Mouse (Mus musculus) gastrocnemius, adult 2 months (tissue): ENCODE results near the gene Edc3. TPM values are rescaled to one million over a fixed set of nuclear protein-coding genes. Genes with fewer than 3 reads are reported as not detected.

Source experiments
- DNase-seq: peaks from one replicate; pipeline ENCODE4 v3.0.0; 2022
- H3K27ac ChIP-seq: fragments of 200-600 bp; 2 replicates; pipeline ENCODE4 v1.8.1; 2022; ENCODE audit warnings: mild to moderate bottlenecking
- H3K4me3 ChIP-seq: fragments of 200-600 bp; 2 replicates; pipeline ENCODE4 v1.8.1; 2022; ENCODE audit warnings: mild to moderate bottlenecking, moderate library complexity
- CTCF ChIP-seq: fragments of 200-600 bp; IDR thresholded peaks from 2 replicates; pipeline ENCODE4 v1.8.1; 2022; ENCODE audit warnings: antibody characterized with exemption, mild to moderate bottlenecking, moderate library complexity
- intact Hi-C: fragments of 180-260 bp; cut with DNase I; formaldehyde crosslinking; loops from one replicate; pipeline ENCODE4 v1.15.1; 2025
- long read RNA-seq, 2 experiments: library from polyadenylated mRNA; stranded (forward); transcript quantifications; one replicate each; pipeline ENCODE4 v2.0.0; 2021
- total RNA-seq, 2 experiments: library from RNA; stranded (reverse); gene quantifications; 2 replicates each; pipeline ENCODE4 v1.2.3; 2021

Gene Edc3
- total RNA-seq, result 1 to 10 TPM; 5.9 to 6.6 TPM
- long read RNA-seq, experiment 1, full-length matches to known transcripts, result 14 of 18 reads
- long read RNA-seq, experiment 1, partial matches to known transcripts, result 1 of 18 reads
- long read RNA-seq, experiment 1, other reads (novel, unspliced or antisense), result 3 of 18 reads
- long read RNA-seq, experiment 2, full-length matches to known transcripts, result 12 of 17 reads
- long read RNA-seq, experiment 2, partial matches to known transcripts, result 0 of 17 reads
- long read RNA-seq, experiment 2, other reads (novel, unspliced or antisense), result 5 of 17 reads

GRCm38 (mm10) chr9:57708068-57708719, at the start of gene Edc3:
Edc3 (plus strand) TSS chr9:57708540.
- peak within 1 kb of the TSS; percentile 99 for H3K27ac ChIP-seq
- H3K4me3 ChIP-seq, result peak within 1 kb of the TSS; percentile 92
- DNase-seq, result peak; percentile 92
- intact Hi-C loops, result no loop called here
- no peak for TF ChIP-seq CTCF

GRCm38 (mm10) chr9:57658970-57659369, 49.4 kb upstream of the Edc3 start:
- intact Hi-C loops, result loop anchor here (1.0 to 5.0 kb wide), 3 partner anchors 85 to 137 kb away; partner anchors contain the start of genes Cox5a and Fam219b
- Histone ChIP-seq H3K27ac (no peak overlapping the region), H3K4me3 (no peak overlapping the region)
- no peak for DNase-seq
- peak; percentile 22; the same call in 1 of the 2 replicates for TF ChIP-seq CTCF

- Histone ChIP-seq H3K4me3 (no peak overlapping the region), H3K27ac (no peak overlapping the region)
- intact Hi-C loops, result loop anchor here (1.0 to 5.0 kb wide), 3 partner anchors 85 to 137 kb away; partner anchors contain the start of genes Cox5a and Fam219b
- peak; percentile 93 for TF ChIP-seq CTCF
- peak; percentile 80 for DNase-seq
Observed at GRCm38 (mm10) chr9:57659774-57660173, 48.6 kb upstream of the Edc3 start.

GRCm38 (mm10) chr9:57660501-57660900, 47.8 kb upstream of the Edc3 start:
- intact Hi-C loops, result no loop called here
- no peak for TF ChIP-seq CTCF
- H3K4me3 ChIP-seq, result no peak overlapping the region
- no peak overlapping the region for H3K27ac ChIP-seq
- DNase-seq, result no peak

GRCm38 (mm10) chr9:57661552-57661951, 46.8 kb upstream of the Edc3 start:
- Histone ChIP-seq H3K4me3 (no peak overlapping the region), H3K27ac (no peak overlapping the region)
- intact Hi-C loops, result no loop called here
- DNase-seq, result no peak
- TF ChIP-seq CTCF, result no peak

- Histone ChIP-seq H3K27ac (no peak overlapping the region), H3K4me3 (no peak overlapping the region)
- no peak for TF ChIP-seq CTCF
- intact Hi-C loops, result no loop called here
- no peak for DNase-seq
Observed at GRCm38 (mm10) chr9:57664616-57665015, 43.7 kb upstream of the Edc3 start.

- Histone ChIP-seq H3K4me3 (no peak overlapping the region), H3K27ac (peak overlapping the region; percentile 48; the same call in 1 of the 2 replicates)
- TF ChIP-seq CTCF, result no peak
- no peak for DNase-seq
- intact Hi-C loops, result no loop called here
Observed at GRCm38 (mm10) chr9:57666536-57666935, 41.8 kb upstream of the Edc3 start.

- TF ChIP-seq CTCF, result no peak
- intact Hi-C loops, result no loop called here
- DNase-seq, result no peak
- H3K4me3 ChIP-seq, result no peak overlapping the region
- peak overlapping the region; percentile 48 for H3K27ac ChIP-seq
Observed at GRCm38 (mm10) chr9:57667136-57667535, 41.2 kb upstream of the Edc3 start.

- no peak for TF ChIP-seq CTCF
- Histone ChIP-seq H3K4me3 (no peak overlapping the region), H3K27ac (peak overlapping the region; percentile 48)
- intact Hi-C loops, result no loop called here
- DNase-seq, result no peak
Observed at GRCm38 (mm10) chr9:57667817-57668216, 40.5 kb upstream of the Edc3 start.

- Histone ChIP-seq H3K27ac (peak overlapping the region; percentile 50), H3K4me3 (no peak overlapping the region)
- intact Hi-C loops, result no loop called here
- no peak for DNase-seq
- TF ChIP-seq CTCF, result no peak
Observed at GRCm38 (mm10) chr9:57668277-57668676, 40.1 kb upstream of the Edc3 start.

- no peak for DNase-seq
- Histone ChIP-seq H3K4me3 (no peak overlapping the region), H3K27ac (no peak overlapping the region)
- no peak for TF ChIP-seq CTCF
- intact Hi-C loops, result no loop called here
Observed at GRCm38 (mm10) chr9:57669566-57669965, 38.8 kb upstream of the Edc3 start.

- intact Hi-C loops, result no loop called here
- no peak for TF ChIP-seq CTCF
- no peak for DNase-seq
- H3K27ac ChIP-seq, result no peak overlapping the region
- no peak overlapping the region for H3K4me3 ChIP-seq
Observed at GRCm38 (mm10) chr9:57671037-57671436, 37.3 kb upstream of the Edc3 start.

GRCm38 (mm10) chr9:57671500-57671899, 36.8 kb upstream of the Edc3 start:
- Histone ChIP-seq H3K4me3 (no peak overlapping the region), H3K27ac (no peak overlapping the region)
- no peak for TF ChIP-seq CTCF
- intact Hi-C loops, result no loop called here
- no peak for DNase-seq
